Mouse (Mus musculus) G1E (cell line): ENCODE measurements around the gene Cd274. TPM values are rescaled to one million over a fixed set of nuclear protein-coding genes. Genes with fewer than 3 reads are reported as not detected.

Experiments
- ATAC-seq: 2 replicates; pipeline ENCODE4 v1.8.0; 2016; ENCODE audit warnings: mild to moderate bottlenecking; ENCODE audit not compliant: insufficient number of reproducible peaks, poor library complexity, low FRiP score, severe bottlenecking; ENCODE audit errors: extremely low read depth
- DNase-seq: peaks from one replicate; pipeline ENCODE4 v3.0.0; 2012; ENCODE audit warnings: low spot score
- H3K27me3 ChIP-seq: 2 replicates; pipeline ENCODE4 v1.6.1; 2012; ENCODE audit warnings: mild to moderate bottlenecking, low read length, inconsistent platforms; ENCODE audit not compliant: insufficient read depth
- H3K36me3 ChIP-seq: replicated peaks from 2 replicates; pipeline ENCODE3; 2012; ENCODE audit warnings: mild to moderate bottlenecking, inconsistent platforms
- H3K4me1 ChIP-seq: 2 replicates; pipeline ENCODE4 v1.6.1; 2012; ENCODE audit warnings: low read depth, low read length, inconsistent platforms, mixed read lengths; ENCODE audit not compliant: insufficient read depth
- H3K4me3 ChIP-seq: 2 replicates; pipeline ENCODE4 v1.5.1; 2012; ENCODE audit warnings: low read depth, mild to moderate bottlenecking, inconsistent platforms, low read length, moderate library complexity, mixed read lengths
- H3K9me3 ChIP-seq: replicated peaks from 2 replicates; pipeline ENCODE4 v1.6.1; 2012; ENCODE audit warnings: inconsistent platforms
- CTCF ChIP-seq: IDR thresholded peaks from 2 replicates; pipeline ENCODE4 v1.5.1; 2012; ENCODE audit warnings: low read depth, low read length, inconsistent platforms, mixed read lengths
- GATA1 ChIP-seq: IDR thresholded peaks from 2 replicates; pipeline ENCODE4 v1.6.1; 2012; ENCODE audit warnings: borderline replicate concordance, low read length, inconsistent platforms, mixed read lengths
- GATA2 ChIP-seq: IDR thresholded peaks from 2 replicates; pipeline ENCODE4 v1.6.1; 2012; ENCODE audit warnings: low read depth, low read length, inconsistent platforms, borderline replicate concordance
- POLR2AphosphoS5 ChIP-seq: IDR thresholded peaks from 2 replicates; pipeline ENCODE4 v1.6.1; 2012; ENCODE audit warnings: low read depth, low read length, inconsistent platforms; ENCODE audit not compliant: insufficient replicate concordance
- TAL1 ChIP-seq: conservative IDR thresholded peaks from 2 replicates; pipeline ENCODE4 v1.6.1; 2012; ENCODE audit warnings: low read depth, low read length, inconsistent platforms, mixed read lengths
- polyA plus RNA-seq: library from polyadenylated mRNA; stranded (reverse); fragments of >175 nt; gene quantifications from 2 replicates; pipeline ENCODE4 v1.2.3, GENCODE M21; 2012
- total RNA-seq, 2 experiments: library from RNA; stranded (forward) in 1 of 2; stranded (reverse) in 1 of 2; fragments of 200-1000 nt in 1 of 2; fragments of >200 nt in 1 of 2; fragmentation: Nextera tagmentation in 1 of 2; gene quantifications; 2 replicates each; pipeline ENCODE4 v1.2.3; 2014 to 2017

The Cd274 gene
- total and polyA plus RNA-seq, 3 experiments: 0.56 to 40.8 (median 15.1) TPM

DNA sequence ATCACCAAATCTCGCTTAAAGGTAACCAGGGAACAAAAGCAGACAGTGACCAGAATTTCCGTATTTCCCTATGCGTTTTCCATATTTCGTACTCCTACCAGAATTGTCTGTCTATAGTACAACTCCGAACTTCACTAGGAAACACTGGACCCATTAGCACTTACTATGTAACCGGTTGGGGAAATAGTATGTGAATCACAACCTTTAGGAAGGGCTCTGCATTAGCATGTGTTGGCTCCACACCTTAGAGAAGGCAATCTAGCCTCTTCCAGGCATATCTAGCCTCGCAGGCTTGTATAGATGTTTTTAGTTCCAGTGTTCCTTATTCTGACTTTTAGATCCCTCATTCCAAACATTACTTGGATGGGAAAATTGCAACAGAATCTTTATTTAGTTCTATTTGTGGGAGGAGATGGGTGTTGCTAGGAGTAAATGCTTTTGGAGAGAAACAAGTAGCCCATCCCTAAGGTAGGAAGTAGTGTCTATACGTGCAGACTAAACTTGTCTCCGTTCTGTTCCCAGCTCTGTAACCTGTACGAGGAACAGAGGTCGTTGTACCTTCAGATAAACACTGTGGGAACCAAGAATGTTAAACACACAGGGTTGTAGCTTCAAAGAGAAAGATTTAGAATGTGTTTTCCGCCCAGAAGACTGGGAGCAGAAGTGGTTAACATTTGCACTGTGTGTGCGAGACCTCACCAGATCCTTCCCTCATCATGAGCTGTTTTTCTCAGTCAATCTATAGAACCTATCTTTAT is 4.9 kb upstream of the Cd274 start:
- peaks cover 39% of the 10 kb centered on the region for H3K36me3 ChIP-seq
- ATAC-seq: no peak
- H3K4me3 ChIP-seq: peak overlapping the region; percentile 82
- DNase-seq: no peak
- H3K4me1 ChIP-seq: peaks cover 53% of the 10 kb centered on the region
- no peaks in the 10 kb centered on the region for H3K9me3 ChIP-seq
- no peaks in the 10 kb centered on the region for H3K27me3 ChIP-seq
- TF ChIP-seq TAL1 (no peak), CTCF (no peak)

DNA sequence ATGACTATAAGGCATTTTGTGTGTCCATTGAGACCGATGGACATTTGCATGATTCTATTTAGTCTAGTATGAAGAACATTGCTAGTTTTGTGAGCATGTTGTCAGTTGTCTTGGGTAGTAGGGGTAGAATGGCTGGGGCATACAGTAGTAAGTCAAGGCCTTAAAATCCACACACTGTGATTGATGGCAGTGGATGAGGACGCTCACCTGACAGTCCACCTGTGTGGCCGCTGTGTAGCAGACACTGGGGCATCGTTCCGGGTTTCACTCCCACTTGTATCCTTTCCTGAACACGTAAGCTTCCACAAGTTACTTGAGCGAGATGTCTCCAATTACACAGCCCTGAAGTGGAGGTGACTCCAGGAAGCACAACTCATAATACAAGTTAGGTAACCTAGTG is 3.7 kb upstream of the Cd274 start:
- Histone ChIP-seq H3K36me3 (peaks cover 29% of the 10 kb centered on the region), H3K9me3 (no peaks in the 10 kb centered on the region), H3K4me1 (peaks cover 64% of the 10 kb centered on the region), H3K27me3 (no peaks in the 10 kb centered on the region), H3K4me3 (no peak overlapping the region)
- ATAC-seq (no peak), DNase-seq (no peak)
- TF ChIP-seq CTCF (no peak), GATA2 (no peak), TAL1 (no peak), GATA1 (no peak), POLR2AphosphoS5 (no peak)

DNA sequence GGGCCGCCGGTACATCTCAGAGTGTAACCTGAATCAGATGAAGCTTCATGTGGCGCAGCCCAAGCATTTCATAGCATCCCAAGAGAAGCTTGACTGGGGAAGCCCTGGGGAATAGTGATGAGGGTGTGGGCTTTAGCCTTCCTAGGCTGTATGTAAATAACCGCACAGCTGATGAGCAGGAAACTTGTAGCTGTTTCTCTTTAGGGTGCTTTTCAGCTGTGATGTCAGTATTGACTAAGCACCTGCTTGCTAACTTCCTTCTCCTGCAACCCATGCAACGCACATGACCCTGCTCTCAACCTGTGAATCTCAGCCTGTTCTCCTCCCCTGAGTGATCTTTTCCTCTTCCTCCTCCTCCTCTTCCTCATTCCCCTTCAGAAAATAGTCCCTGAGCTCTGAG is 3.2 kb upstream of the Cd274 start:
- no peaks in the 10 kb centered on the region for H3K27me3 ChIP-seq
- DNase-seq (no peak), ATAC-seq (no peak)
- no peak for TF ChIP-seq GATA2
- H3K4me3 ChIP-seq: no peak overlapping the region
- H3K36me3 ChIP-seq: peaks cover 24% of the 10 kb centered on the region
- peaks cover 67% of the 10 kb centered on the region for H3K4me1 ChIP-seq
- no peaks in the 10 kb centered on the region for H3K9me3 ChIP-seq

DNA sequence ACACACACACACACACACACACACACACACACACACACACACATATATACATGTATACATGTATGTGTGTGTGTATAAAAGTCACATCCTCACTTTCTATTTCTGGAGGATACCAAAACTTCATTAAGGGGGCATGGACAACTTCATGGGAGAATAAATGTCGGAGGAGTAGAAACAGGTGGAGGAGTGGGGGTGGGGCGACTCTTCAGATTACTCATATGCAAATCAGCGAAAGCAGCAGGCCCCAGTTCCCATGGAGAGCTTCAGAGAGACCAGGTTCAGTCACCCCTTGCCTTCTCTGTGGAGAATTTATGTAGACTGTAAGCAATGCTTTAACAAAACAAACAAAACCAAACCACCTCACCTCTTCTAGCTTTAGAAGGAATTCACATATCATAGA is 2.1 kb upstream of the Cd274 start:
- Histone ChIP-seq H3K4me1 (peaks cover 69% of the 10 kb centered on the region), H3K27me3 (no peaks in the 10 kb centered on the region), H3K36me3 (peaks cover 19% of the 10 kb centered on the region), H3K4me3 (no peak overlapping the region), H3K9me3 (no peaks in the 10 kb centered on the region)
- TF ChIP-seq GATA1 (no peak), POLR2AphosphoS5 (no peak), TAL1 (no peak), CTCF (no peak), GATA2 (no peak)
- ATAC-seq (no peak), DNase-seq (no peak)

DNA sequence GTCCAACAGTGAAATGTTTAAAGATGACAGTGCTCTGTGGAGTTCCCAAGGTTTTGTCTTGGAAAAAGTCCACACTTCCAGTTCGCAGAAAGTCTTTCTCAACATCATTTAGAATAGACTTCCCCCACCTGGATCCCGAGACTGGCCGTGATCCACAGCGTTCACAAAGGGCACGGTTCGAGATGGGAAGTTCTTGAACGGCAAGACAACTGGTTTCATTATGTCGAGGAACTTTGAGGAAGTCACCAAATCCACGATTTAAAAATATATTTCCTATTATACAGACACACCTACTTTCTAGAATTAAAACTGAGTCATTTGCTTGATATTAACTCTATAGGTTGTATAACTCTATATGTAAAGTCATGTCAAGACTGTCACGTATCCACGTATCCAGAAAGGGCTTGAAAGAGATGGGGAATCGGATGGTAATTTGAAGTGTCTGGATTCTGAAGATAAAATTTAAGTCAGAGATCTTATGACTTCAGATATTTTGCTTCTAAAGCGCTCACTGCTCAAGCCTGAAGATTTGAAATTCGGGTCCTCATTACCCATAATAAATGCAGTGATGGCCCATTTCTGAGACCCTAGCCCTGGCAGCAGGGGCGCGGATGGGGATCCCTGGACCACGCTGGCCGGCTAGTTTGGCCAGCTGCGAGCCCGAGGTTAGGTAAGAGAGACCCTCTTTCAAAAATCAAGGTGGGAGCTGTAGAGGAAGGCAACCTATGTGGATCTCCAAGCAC is 858 bp upstream of the Cd274 start:
- Histone ChIP-seq H3K4me3 (peak overlapping the region; percentile 73), H3K36me3 (peaks cover 15% of the 10 kb centered on the region), H3K9me3 (no peaks in the 10 kb centered on the region), H3K4me1 (peaks cover 62% of the 10 kb centered on the region), H3K27me3 (no peaks in the 10 kb centered on the region)
- ATAC-seq (no peak), DNase-seq (no peak)
- TF ChIP-seq CTCF (no peak), GATA2 (no peak), TAL1 (no peak), GATA1 (no peak), POLR2AphosphoS5 (no peak)

DNA sequence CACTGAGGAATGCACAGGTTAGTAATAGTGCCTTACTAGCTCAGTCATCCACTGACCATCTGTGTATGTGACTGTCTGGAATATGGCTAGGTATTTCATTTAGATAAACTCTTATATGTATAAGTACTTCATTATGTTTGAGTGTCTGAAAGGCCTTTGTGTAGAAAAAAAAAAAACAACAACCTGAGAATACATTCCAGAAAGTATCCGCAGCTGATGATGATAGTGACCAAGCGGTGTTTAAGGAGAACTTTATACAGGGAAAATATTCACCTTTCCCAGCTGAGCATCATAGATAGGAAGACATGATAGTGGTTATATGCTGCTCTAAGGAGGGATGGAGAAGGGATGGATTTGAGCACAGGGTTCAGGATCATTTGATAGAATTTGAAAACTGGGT is 786 bp downstream of the Cd274 start:
- Histone ChIP-seq H3K9me3 (no peaks in the 10 kb centered on the region), H3K4me1 (peaks cover 64% of the 10 kb centered on the region), H3K4me3 (peak overlapping the region; percentile 73; the same call in 1 of the 2 replicates), H3K36me3 (peaks cover 20% of the 10 kb centered on the region), H3K27me3 (no peaks in the 10 kb centered on the region)
- no peak for TF ChIP-seq GATA1
- no peak for TF ChIP-seq GATA2
- no peak for TF ChIP-seq TAL1
- no peak for TF ChIP-seq CTCF
- TF ChIP-seq POLR2AphosphoS5: no peak
- no peak for DNase-seq
- ATAC-seq: no peak
